Mouse (Mus musculus) heart, adult 2 months (tissue): Measurements from ENCODE around the gene Rnf43. TPM values are rescaled to one million over a fixed set of nuclear protein-coding genes. Genes with fewer than 3 reads are reported as not detected.

Source experiments
- DNase-seq, 2 experiments: peaks; one replicate each; pipeline ENCODE4 v3.0.0; 2021
- H3K27ac ChIP-seq: fragments of 200-600 bp; 2 replicates; pipeline ENCODE4 v1.8.1; 2022
- H3K27me3 ChIP-seq: fragments of 200-500 bp; 2 replicates; pipeline ENCODE4 v1.6.1; 2012; ENCODE audit warnings: mild to moderate bottlenecking, low read length, inconsistent platforms, mixed read lengths; ENCODE audit not compliant: control insufficient read depth, insufficient read depth
- H3K36me3 ChIP-seq: fragments of 200-500 bp; 2 replicates; pipeline ENCODE4 v1.6.1; 2012; ENCODE audit warnings: low read length, inconsistent platforms; ENCODE audit not compliant: control insufficient read depth, insufficient read depth
- H3K4me1 ChIP-seq: fragments of 200-500 bp; 2 replicates; pipeline ENCODE4 v1.6.1; 2011; ENCODE audit warnings: low read length; ENCODE audit not compliant: control insufficient read depth, insufficient read depth
- H3K4me3 ChIP-seq: fragments of 200-600 bp; 2 replicates; pipeline ENCODE4 v1.8.1; 2022
- H3K79me2 ChIP-seq: fragments of 200-500 bp; replicated peaks from 2 replicates; pipeline ENCODE4 v1.6.1; 2012; ENCODE audit warnings: mild to moderate bottlenecking, inconsistent platforms, low read length, moderate library complexity, mixed read lengths; ENCODE audit not compliant: control insufficient read depth, insufficient read depth
- H3K9ac ChIP-seq: fragments of 200-500 bp; 2 replicates; pipeline ENCODE4 v1.6.1; 2012; ENCODE audit warnings: low read depth, mild to moderate bottlenecking, control low read depth, inconsistent platforms, low read length, mixed read lengths
- CTCF ChIP-seq: fragments of 200-600 bp; IDR thresholded peaks from 2 replicates; pipeline ENCODE4 v1.8.1; 2022; ENCODE audit warnings: antibody characterized with exemption, mild to moderate bottlenecking, moderate library complexity
- EP300 ChIP-seq: fragments of 200-500 bp; IDR thresholded peaks from 2 replicates; pipeline ENCODE4 v1.6.1; 2011; ENCODE audit warnings: low read depth, low read length, control low read depth; ENCODE audit not compliant: insufficient read depth
- POLR2A ChIP-seq: fragments of 200-500 bp; IDR thresholded peaks from 2 replicates; pipeline ENCODE4 v1.6.1; 2011; ENCODE audit warnings: mild to moderate bottlenecking, low read depth, low read length, control low read depth; ENCODE audit not compliant: insufficient read depth
- WGBS: fragments of 180-500 bp; shearing (Covaris S2); methylation state at CpG from one replicate; pipeline ENCODE4 v1.1.7; 2018; 5-methylcytosine and 5-hydroxymethylcytosine counted together
- intact Hi-C: fragments of 180-260 bp; cut with DNase I; formaldehyde crosslinking; loops from one replicate; pipeline ENCODE4 v1.15.1; 2025
- microRNA-seq, 2 experiments: library from miRNA; unstranded; fragments of <30 nt; microRNA quantifications; one replicate each; pipeline ENCODE4 v1.2.0; 2021
- polyA plus RNA-seq: library from polyadenylated mRNA; depleted of rRNA; stranded (reverse); fragments of >200 nt; gene quantifications from 2 replicates; pipeline ENCODE4 v1.2.3, GENCODE M21; 2012; rRNA removed
- total RNA-seq, 2 experiments: library from RNA; stranded (reverse); gene quantifications; 2 replicates each; pipeline ENCODE4 v1.2.3; 2021

Rnf43 gene
- total and polyA plus RNA-seq, 3 experiments: 0.31 to 0.45 (median 0.42) TPM

- TF ChIP-seq CTCF: no peak
- TF ChIP-seq POLR2A: no peak
- TF ChIP-seq EP300: no peak
- H3K9ac ChIP-seq: no peak overlapping the region
- H3K4me1 ChIP-seq: no peaks in the 10 kb centered on the region
- no peak overlapping the region for H3K27ac ChIP-seq
- DNase-seq: peak in 1 of 2 experiments; percentile 41
- intact Hi-C loops: no loop called here
- no peaks in the 10 kb centered on the region for H3K79me2 ChIP-seq
- H3K36me3 ChIP-seq: no peaks in the 10 kb centered on the region
- peaks cover 1% of the 10 kb centered on the region; the same call in 1 of the 2 replicates for H3K27me3 ChIP-seq
- 11% methylated on average over 32 of the region's 32 CpGs for WGBS
- peak overlapping the region; percentile 18; the same call in 1 of the 2 replicates for H3K4me3 ChIP-seq
Measured at GRCm38 (mm10) chr11:87778100-87778765, 115.7 kb downstream of the Rnf43 start.

GRCm38 (mm10) chr11:87778915-87779314 is 116.4 kb downstream of the Rnf43 start:
- Histone ChIP-seq H3K4me3 (no peak overlapping the region), H3K9ac (no peak overlapping the region), H3K36me3 (no peaks in the 10 kb centered on the region), H3K27me3 (peaks cover 1% of the 10 kb centered on the region; the same call in 1 of the 2 replicates), H3K27ac (no peak overlapping the region), H3K79me2 (no peaks in the 10 kb centered on the region), H3K4me1 (no peaks in the 10 kb centered on the region)
- DNase-seq: no peak
- intact Hi-C loops: no loop called here
- 38% methylated on average over 12 of the region's 12 CpGs for WGBS
- TF ChIP-seq POLR2A: no peak
- TF ChIP-seq EP300: no peak
- no peak for TF ChIP-seq CTCF

GRCm38 (mm10) chr11:87779392-87779791 is 116.9 kb downstream of the Rnf43 start:
- no peak for TF ChIP-seq EP300
- no peak for TF ChIP-seq POLR2A
- TF ChIP-seq CTCF: no peak
- peaks cover 1% of the 10 kb centered on the region; the same call in 1 of the 2 replicates for H3K27me3 ChIP-seq
- no peak for DNase-seq
- H3K36me3 ChIP-seq: no peaks in the 10 kb centered on the region
- H3K9ac ChIP-seq: no peak overlapping the region
- H3K79me2 ChIP-seq: no peaks in the 10 kb centered on the region
- H3K27ac ChIP-seq: no peak overlapping the region
- H3K4me1 ChIP-seq: no peaks in the 10 kb centered on the region
- H3K4me3 ChIP-seq: no peak overlapping the region
- intact Hi-C loops: no loop called here
- WGBS: 77% methylated on average over 4 of the region's 4 CpGs

GRCm38 (mm10) chr11:87780130-87780529 is 117.6 kb downstream of the Rnf43 start:
- no peak for DNase-seq
- Histone ChIP-seq H3K9ac (no peak overlapping the region), H3K4me3 (no peak overlapping the region), H3K27me3 (peaks cover 1% of the 10 kb centered on the region; the same call in 1 of the 2 replicates), H3K4me1 (no peaks in the 10 kb centered on the region), H3K27ac (no peak overlapping the region), H3K79me2 (no peaks in the 10 kb centered on the region), H3K36me3 (no peaks in the 10 kb centered on the region)
- no peak for TF ChIP-seq POLR2A
- no peak for TF ChIP-seq CTCF
- no peak for TF ChIP-seq EP300
- intact Hi-C loops: no loop called here
- 73% methylated on average over 8 of the region's 8 CpGs for WGBS

Small RNA genes lying within 50 kb of the gene (microRNA-seq; reads per million reads assigned to microRNA genes)
- gene Mir142 (0 reads per million in 2 experiments), gene Mir142b (0 reads per million in 2 experiments)

Other genes starting within 250 kb of the Rnf43 start
- gene Gm11492, start 96.1 kb upstream of the Rnf43 start, total RNA-seq: not detected
- 0.04 TPM in 1 of 2 replicates, not detected in the other for gene Gm11492, start 96.1 kb upstream of the Rnf43 start, polyA plus RNA-seq
- 10 to 100 TPM; 36.7 to 38.6 TPM for gene Sept4, start 93.8 kb upstream of the Rnf43 start, total RNA-seq
- gene Sept4, start 93.8 kb upstream of the Rnf43 start, polyA plus RNA-seq: 39.9 and 54.4 TPM in 2 replicates
- gene Mtmr4, start 70.6 kb upstream of the Rnf43 start, total RNA-seq: 10 to 100 TPM; 24.7 to 27.8 TPM
- gene Mtmr4, start 70.6 kb upstream of the Rnf43 start, polyA plus RNA-seq: 7.9 and 19.0 TPM in 2 replicates
- gene Hsf5, start 45.6 kb upstream of the Rnf43 start, total RNA-seq: under 1 TPM in 1 of 2 experiments, not detected in 1; 0.05 TPM
- 0.02 and 0.06 TPM in 2 replicates for gene Hsf5, start 45.6 kb upstream of the Rnf43 start, polyA plus RNA-seq
- gene Supt4a, start 74.8 kb downstream of the Rnf43 start, total RNA-seq: 10 to 100 TPM; 41.4 to 44.6 TPM
- gene Supt4a, start 74.8 kb downstream of the Rnf43 start, polyA plus RNA-seq: 47.5 and 80.4 TPM in 2 replicates
- gene Tspoap1, start 97.8 kb downstream of the Rnf43 start, total RNA-seq: not detected
- gene Tspoap1, start 97.8 kb downstream of the Rnf43 start, polyA plus RNA-seq: 0.09 and 0.66 TPM in 2 replicates
- gene Mpo, start 130.9 kb downstream of the Rnf43 start, total RNA-seq: not detected
- 0.10 TPM in 1 of 2 replicates, not detected in the other for gene Mpo, start 130.9 kb downstream of the Rnf43 start, polyA plus RNA-seq
- not detected for gene Lpo, start 165.6 kb downstream of the Rnf43 start, total RNA-seq
- 0.04 TPM in 1 of 2 replicates, not detected in the other for gene Lpo, start 165.6 kb downstream of the Rnf43 start, polyA plus RNA-seq
- gene Mks1, start 190.5 kb downstream of the Rnf43 start, total RNA-seq: 1 to 10 TPM; 2.2 to 2.9 TPM
- 4.6 and 5.4 TPM in 2 replicates for gene Mks1, start 190.5 kb downstream of the Rnf43 start, polyA plus RNA-seq
- gene Epx, start 212.8 kb downstream of the Rnf43 start, total RNA-seq: not detected
- not detected in 2 replicates for gene Epx, start 212.8 kb downstream of the Rnf43 start, polyA plus RNA-seq
- not detected for gene Olfr462, start 229.5 kb downstream of the Rnf43 start, total RNA-seq
- not detected in 2 replicates for gene Olfr462, start 229.5 kb downstream of the Rnf43 start, polyA plus RNA-seq
- gene Olfr463, start 234.7 kb downstream of the Rnf43 start, total RNA-seq: not detected
- not detected in 2 replicates for gene Olfr463, start 234.7 kb downstream of the Rnf43 start, polyA plus RNA-seq